Mouse (Mus musculus) gastrocnemius, adult 8-10 months (tissue): Measurements from ENCODE around the gene Kdm2a. TPM values are rescaled to one million over a fixed set of nuclear protein-coding genes. Genes with fewer than 3 reads are reported as not detected.

Experiments used
- DNase-seq, 2 experiments: peaks; one replicate each; pipeline ENCODE4 v3.0.0; 2022; ENCODE audit warnings: low spot score in 2 of 2
- total RNA-seq, 4 experiments: library from RNA; stranded (reverse); gene quantifications; 2 replicates each; pipeline ENCODE4 v1.2.4; 2022

Kdm2a gene
- total RNA-seq = 10 to 100 TPM; 30.2 to 37.7 (median 37.2) TPM

DNA sequence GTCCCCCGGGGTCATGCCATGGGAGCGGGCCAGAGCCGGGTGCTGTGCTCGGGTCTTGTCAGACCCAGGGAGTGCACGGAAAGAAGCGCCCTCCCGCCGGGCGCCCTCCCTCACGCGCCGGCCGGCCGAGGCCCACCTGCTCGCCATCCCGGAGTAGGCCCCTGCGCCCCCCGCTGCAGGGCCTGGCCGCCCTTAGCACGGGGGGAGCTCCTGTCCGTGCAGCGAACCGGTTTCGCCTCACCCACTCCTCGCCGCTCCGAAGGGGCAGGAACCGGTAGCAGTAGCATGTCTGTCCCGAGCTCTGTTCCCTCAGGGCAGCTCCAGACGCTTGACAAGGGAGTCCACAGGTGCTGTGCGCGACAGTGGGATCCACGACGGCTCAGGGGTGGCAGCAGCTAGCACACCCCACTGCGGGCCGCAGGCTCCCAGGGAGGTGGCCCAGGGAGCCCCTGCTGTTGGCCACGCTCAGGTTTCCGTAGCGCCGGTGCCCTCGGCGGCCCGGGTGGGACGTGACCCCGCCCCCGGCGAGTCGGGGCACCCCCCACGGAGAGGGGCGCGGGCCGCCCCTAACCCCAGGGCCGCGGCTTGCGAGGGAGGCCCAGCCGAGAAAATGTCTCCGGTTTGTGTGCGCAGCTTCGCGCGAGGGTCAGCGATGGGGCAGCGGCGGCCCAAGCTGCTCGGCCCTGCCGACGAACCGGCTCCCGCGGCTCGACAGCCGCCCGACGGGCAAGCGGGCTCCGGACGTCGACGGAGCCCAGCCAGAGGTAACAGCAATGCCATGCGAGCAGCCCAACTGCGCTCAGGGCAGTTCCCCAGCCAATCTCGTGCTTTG, at the start of gene Kdm2a:
Gene Kdm2a, minus strand, starts transcription at position 488 of the 832 bp plus-strand sequence.
- peak; percentile 45 to 49 for DNase-seq

DNA sequence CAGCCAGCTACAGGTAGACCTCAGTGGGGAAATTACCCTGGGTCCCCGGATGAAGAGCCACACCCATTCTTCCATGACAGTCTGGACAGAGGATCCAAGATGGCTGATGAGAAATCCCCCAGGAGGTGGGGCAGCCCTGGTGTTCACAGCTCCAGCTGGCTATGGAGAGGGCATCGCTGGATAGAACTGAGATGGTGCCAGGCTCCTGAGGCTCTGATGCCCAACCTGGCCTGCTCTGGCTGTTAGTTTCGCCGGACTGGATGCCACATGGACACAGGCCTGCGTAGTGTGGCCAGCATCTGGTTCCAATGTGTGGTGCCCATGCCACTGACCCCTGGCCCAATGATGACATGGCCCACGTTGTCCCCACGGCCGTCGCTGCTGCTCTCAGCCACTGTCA, 49.4 kb upstream of the Kdm2a start:
- peak in 1 of 2 experiments; percentile 32 for DNase-seq

DNA sequence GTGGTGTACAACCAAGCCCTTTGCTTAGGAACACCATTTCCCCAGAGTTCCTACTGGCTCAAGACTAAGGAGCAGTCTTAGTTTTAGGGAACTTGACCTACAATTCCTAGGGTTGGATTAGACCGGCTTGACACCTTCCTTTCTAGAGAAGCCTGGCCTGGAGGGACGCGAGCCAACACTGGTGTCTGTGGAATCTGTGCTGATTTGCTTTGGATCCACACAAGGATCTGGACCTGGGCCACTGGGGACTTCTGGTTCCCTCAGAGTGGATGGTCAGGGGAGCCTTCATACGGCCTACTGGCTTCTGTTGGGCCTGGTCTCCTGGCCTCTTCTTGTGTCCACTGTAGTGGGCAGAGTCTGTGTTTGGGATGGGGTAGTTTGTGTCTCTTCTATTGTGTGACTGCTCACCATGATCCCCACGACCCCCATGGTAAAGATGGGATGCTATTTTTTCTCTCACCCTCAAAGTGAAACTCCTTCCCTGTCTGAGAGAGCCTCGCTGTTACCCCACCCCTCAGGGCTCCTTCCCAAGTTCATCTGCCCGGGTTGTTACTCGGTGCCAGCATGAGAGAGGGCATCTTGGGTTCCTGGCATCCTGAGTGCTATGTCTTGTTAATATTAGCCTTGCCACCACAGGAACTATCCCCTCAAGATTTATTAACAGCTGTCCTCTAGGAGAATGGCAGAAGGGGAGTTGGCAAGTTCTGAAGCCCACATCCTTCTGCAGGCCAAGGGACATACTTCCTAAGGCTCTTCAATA, 48.8 kb upstream of the Kdm2a start:
- DNase-seq = peak; percentile 24 to 52

DNA sequence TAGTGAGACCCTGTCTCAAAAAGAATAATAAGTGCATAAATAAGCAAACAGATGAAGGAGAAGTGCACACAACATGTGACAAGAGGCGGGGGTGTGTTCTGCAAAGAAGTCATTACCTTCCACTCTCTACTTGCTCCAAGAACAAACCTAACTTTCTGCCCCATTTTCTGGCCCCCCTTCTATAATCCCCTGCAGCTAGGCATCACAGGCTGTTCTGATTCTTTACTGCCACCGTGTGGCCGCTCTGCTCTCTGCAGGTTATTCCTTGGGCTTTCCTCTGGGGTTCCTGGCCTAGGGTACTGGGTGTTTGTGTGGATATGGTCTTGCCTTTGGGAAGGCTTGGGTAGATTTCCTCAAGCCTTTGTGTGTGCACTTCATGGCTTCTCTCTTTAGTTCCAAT, 44.3 kb upstream of the Kdm2a start:
- DNase-seq = peak; percentile 58 to 60

DNA sequence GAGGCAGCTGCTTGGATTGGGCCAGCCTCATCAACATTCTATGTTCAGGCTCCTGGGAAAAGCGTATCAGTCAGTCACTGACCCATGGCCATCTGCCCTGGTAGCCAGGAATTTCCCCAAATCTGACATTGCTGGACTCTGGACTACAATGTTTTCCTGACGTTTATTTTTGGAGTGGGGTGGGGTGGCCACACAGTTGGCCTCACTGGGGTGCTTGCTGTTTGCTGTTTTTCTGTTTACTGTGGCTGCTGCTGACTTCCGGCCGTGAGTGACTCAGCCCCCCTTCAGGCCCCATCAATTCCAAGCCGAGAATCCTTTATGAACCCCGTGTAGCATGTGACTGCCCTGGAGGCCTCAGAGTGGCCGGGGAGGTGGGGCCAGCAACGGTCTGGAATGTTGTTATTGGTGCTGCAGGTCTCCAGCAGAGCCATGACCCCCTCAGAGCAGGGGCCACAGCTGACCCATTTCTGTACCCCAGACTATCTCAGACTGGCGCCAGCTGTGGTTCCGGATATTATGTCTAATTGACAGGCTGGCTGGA, 43.6 kb upstream of the Kdm2a start:
- DNase-seq = no peak

DNA sequence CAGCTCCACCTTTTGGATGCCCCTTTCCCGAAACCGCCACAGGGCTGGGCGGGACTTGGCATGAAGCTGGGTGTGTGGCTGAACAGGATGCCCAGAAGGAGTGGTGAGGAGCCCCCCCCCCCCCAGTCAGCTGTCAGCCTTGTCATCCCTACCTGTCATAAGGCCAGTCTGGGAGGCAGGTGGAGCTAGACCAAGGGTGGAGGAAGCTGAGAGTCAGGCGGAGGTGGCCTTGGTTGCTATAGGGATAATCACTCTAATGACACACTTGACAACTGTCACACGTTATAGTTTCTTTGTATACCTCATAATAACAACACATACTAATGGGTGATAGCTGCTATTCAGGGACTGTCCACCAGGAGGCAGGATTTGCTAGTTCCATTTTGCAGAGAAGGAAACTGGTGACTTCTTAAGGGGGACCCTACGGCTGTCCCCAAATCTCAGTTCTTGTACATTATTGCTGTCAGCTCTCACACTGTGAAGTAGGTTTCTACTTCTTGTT, 43.1 kb upstream of the Kdm2a start:
- peak; percentile 20 to 29 for DNase-seq

DNA sequence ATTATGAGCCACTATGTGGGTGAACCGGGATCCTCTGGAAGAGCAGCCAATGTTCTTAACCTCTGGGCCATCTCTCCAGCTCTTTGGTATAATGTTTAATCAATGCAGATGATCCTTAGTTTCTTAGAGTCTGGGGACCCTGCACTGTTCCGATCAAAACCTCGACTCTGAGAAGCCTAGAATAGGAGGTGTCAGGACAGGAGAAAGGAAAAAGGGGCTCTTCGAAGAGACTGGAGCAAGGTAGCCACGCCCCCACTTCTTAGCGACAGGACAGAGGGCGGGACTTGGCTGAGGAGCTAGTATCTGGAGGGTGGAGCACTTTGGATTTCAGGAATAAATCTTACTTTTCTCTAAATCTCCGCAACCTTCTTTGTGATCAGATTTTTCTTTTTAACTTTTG, 42.1 kb upstream of the Kdm2a start:
- DNase-seq = no peak

DNA sequence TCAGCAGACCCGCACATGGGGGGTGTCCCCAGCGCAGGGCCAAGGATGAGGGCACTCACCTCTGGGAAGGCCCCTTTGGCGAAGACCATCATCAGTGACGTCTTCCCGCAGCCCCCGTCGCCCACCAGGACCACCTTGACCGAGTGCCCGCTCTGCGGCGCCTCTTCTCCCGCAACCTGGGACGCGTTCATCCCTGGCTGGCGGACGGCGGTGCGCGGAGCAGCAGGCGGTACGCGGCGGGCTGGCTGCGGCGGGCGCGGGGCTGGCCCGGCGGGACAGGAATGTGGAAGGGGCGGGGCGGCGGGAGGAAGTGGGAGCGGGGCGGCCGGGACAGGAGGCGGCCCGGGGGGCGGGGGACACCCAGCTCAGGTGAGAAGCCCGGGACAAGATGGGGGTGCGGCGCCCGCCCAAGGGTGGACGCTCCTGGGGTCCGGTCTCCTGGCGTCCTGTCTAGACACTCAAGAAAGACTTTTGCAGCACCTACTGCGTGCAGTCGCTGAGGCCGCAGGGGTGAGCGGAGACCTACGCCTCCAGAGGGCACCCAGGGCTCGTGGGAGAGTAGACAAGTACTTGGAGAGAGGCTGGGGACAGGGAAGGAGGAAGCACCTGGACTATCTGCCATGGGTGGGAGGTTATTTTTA, 41.2 kb upstream of the Kdm2a start, which contains the start of gene Rhod:
Gene Rhod, minus strand, starts transcription at position 272 of the 641 bp plus-strand sequence.
- DNase-seq = peak; percentile 12 to 20

DNA sequence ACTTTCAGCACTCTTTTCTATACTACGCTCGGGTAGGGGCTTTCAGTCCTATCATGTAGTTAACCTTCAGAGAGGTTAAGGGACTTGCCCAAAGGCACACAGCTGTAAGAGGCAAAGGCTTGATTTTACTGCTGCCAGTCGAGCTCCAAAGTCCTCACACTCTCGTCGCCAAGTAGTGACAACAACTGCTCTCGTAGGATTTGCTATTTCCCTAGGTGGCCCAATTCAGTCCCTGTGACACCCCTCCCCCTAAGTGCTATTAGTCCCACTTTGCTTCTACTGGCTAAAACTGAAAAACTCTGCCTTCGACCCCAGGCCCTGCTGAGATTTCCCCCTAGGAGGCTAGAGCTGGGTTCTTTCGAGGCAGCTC, 40.7 kb upstream of the Kdm2a start:
- DNase-seq = no peak

DNA sequence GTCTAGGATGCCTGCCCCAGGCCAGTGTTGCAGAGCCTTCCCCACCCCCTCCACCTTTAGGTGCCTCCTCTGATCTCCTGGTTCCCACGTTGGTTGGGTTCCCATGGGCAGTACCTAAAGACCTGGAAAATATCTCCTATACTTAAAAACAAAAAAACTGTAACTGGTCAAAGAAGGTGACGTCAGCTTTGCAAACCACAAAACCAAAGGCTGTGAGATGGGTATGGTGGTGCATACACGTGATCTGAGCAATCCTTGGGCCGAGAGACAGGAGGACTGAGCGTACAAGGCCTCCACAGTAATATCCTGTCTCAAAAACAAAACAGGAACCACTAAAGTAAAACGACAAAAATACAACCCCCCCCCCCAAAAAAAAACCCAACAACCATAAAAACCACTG, 39.8 kb upstream of the Kdm2a start:
- DNase-seq = no peak

DNA sequence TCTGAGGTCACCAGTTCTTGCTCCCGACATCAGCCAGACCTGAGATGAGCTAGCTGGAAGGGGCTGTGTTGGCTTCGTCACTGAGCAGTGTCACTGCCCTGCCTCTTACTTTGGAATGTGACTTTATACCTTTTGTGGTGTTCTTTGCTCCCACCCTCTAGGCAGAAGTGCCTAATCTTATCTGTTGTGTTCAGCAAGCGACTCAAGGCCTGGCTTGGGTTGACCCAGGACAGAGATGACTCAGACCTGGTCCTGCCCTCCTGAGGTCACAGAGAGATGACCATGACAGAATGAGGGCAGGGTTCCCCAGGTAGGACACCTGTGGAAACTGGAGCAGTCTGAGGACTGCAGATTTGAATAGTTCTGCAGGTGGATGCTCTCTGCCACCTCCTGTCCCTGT, 38.2 kb upstream of the Kdm2a start:
- DNase-seq = no peak

DNA sequence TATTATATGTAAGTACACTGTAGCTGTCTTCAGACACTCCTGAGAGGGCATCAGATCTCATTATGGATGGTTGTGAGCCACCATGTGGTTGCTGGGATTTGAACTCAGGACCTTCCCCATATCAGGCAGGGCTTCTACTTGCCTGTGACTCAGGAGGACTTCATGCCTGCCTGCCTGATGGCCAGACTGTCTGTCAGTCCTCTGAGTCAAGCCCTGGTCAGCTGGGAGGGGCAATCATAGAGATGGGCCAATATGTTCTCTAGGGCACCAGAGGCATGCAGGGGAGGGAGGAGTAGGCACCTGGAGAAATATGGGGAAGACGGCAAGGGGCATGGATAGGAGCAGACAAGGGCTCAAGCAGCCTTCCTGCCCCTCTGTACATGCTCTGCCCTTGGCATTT, 36.9 kb upstream of the Kdm2a start:
- no peak for DNase-seq

DNA sequence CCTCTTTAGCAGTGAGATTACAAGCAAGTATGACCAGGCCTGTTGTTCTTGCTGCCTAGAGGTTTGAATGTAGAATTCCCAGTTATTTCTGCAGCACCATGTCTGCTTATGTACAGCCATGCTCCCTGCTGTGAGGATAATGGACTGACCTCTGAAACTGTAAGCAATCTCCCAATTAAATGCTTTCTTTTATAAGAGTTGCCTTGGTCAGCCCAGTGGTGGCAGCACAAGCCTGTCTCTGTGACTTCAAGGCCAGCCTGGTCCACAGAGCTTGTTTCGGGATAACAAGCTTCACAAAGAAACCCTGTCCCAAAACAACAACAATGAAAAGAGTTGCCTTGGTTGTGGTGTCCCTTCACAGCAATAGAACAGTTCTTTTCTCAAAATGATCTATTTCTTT, 35.7 kb upstream of the Kdm2a start:
- no peak for DNase-seq

DNA sequence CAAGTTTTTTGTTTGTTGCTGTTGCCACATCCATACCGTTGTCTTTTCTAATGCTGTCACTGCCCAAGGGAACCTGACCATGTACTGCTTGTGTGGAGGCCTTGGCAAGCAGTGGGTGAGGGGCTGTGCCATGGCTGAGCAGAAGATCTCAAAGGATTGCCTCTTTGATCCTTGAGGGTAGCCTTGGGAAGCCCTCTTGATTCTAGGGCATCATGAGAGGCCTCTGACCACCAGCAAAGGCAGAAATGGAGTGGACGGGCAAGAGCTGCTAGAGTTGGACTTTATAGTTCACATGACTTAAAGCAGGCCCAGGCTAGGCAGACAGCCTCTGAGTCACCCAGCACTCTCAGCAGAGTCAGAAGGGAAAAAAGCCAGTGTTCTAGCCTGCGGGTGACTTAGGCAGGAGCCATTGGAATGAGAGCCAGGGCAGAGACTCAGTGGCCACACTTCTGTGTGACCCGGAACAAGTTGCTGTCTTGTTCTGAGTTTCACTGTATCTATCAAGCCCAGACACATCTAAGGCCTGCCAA, 32.1 kb upstream of the Kdm2a start:
- no peak for DNase-seq

DNA sequence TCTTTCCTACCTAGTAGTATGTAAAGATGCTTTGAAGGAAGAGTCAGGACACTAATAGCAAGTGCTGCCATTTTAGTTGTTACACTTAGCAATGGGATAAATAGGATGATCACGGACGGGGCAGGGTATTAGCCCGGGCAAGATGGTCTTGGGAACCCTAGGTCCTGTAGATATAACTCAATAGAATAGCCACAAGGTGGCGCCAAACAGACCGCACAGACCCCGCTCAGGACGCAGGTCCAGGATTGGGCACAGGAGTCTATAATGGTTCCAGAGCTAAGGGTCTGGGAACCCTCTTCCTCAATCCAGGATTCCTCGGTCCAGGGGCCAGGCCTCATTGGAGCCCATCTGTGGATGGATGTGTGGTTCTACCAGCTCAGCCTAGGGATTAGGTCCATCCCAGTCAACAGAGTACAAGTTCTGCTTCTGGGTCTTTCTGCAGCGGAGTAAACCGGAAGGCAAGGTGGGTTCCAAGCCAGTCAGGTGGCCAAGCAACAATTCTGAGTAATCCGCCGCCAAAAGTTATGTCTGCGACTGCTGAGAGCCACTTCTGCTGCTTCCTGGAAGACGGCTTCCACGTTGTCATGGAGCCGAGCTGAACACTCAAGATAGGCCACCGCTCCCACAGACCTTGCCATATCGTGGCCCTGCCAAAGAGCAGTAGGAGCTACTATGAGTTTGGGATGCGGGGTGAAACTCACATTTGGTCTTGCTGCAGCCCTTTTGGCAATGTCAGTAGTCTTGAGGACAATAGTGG, 27.7 kb upstream of the Kdm2a start:
- no peak for DNase-seq

DNA sequence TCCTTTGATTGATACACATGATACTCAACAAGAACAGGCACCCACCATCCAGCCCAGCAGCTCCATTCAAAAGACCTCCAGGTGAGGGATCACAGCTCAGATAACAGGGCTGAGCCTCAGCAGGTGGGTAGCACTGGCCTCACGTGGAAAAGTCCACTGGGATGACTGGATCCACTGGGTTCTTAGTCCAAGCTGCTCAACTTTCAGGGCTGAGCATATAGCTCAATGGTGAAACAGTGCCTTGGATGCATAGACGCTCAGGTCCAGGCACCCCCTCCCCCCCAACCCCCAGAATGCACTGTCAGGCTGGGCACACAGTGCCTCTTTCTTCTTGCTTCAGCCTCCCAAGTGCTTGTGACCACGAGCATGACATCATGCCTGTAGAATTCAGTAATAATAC, 24.9 kb upstream of the Kdm2a start:
- no peak for DNase-seq

DNA sequence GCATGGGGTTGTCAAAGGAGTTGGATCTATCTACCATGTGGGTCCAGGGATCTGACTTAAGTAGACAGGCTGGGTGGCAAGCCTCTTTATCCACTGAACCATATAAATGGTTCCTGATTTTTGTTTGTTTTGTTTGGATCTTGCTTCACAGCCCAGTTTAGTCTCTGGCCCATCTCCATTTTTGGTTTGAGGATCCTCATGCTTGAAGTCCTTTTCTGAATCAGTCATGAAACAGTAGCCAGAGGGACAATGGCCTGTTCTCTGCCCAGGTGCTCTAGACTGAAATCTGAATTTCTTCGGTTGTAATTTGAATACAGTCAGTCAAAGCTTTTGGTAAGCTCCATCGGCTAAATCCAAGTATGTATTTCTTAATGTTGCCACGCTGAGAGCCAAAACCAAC, 24.5 kb upstream of the Kdm2a start:
- no peak for DNase-seq

DNA sequence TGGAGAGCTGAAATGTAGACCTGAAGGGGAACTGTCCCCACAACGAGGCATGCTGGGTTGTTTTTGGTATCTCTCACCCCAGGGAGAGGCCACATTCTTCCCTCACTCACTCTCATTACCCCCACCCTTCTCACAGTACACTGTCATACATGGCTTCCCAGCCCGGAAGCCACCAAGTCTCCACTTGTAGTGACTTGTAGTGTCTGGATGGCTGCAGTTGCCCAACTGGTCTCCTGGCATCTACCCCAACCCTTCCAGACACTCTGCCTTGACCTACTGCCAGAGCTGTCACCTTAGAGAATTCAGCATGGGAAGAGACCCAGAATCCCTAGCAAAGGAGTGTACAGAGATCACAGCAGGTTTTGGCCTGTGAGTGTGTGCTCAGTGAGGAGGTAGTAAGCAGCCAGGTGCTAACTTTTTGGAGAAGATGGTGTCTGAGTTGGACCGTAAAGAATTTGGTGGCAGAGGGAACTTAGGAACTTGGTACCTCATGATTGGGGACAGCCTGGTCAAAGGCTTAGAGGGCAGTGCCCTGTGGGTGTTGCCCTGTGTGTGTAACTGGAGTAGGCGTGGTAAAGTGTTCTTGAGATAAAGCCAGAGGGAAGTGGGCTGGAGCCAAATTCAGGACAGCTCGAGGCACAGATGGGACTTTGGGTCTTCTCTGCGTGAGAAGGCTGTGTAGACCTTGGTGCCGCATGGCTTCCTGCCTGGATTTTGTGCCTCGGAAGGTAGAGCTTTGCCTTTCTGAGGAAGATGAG, 22.2 kb upstream of the Kdm2a start:
- DNase-seq = peak in 1 of 2 experiments; percentile 22

DNA sequence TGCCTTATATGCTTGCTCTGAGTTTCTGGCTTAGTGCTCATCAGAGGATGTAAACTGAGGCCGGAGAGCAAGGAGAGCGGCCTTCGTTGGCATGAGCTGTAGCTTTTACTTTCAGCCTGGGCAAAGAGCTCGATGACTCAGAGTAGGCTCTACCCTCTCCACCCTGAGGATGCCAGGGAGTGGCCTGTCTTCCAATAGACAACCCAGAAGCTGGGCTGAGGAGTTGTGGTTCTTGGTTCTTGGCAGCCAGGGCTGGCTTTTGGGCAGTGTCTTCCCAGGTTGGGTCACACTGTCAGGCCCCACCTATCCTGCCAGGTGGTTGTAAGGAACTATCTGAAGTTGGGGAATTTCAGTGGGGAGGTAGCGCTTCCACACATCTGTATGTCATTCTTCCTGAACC, 21.6 kb upstream of the Kdm2a start:
- DNase-seq = no peak

DNA sequence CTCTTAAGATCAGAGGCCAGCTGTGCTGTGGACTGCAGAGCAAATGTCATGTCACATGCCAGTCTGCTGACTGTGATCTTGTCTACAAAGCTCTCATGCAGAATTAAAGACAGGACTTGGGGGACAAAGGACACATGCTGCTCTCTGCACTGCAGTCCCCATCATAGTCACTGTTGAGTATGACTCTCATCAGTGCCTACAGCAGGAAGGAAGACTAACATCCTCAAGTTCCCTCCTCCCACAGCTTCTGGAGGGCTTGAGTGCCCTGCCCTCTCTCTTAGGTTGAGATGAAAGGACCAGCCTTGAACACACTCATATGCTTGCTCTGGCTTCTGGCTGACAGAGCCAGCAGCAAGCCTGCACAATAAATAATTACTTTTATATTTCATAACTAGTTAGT, 19.6 kb upstream of the Kdm2a start:
- no peak for DNase-seq
